Mouse (Mus musculus) limb, embryonic 11.5 days (tissue): Measurements from ENCODE around the gene Cldn20. TPM values are rescaled to one million over a fixed set of nuclear protein-coding genes. Genes with fewer than 3 reads are reported as not detected.

ENCODE experiments used
- ATAC-seq: fragments of 200-750 bp; cut with Nextera tagmentation; 2 replicates; pipeline ENCODE4 v1.8.0; 2017; ENCODE audit warnings: low read depth; ENCODE audit not compliant: insufficient number of reproducible peaks, low FRiP score, low TSS enrichment
- DNase-seq: peaks from one replicate; pipeline ENCODE4 v3.0.0-alpha.2; 2015; ENCODE audit warnings: low spot score
- H3K27ac ChIP-seq: fragments of 300-500 bp; sonication (generic); replicated peaks from 2 replicates; pipeline ENCODE4 v1.5.1; 2014; ENCODE audit warnings: low read depth, mild to moderate bottlenecking, low read length
- H3K27me3 ChIP-seq: fragments of 300-500 bp; sonication (generic); 2 replicates; pipeline ENCODE4 v1.6.1; 2014; ENCODE audit warnings: mild to moderate bottlenecking, low read length, mixed read lengths; ENCODE audit not compliant: control insufficient read depth, insufficient read depth
- H3K36me3 ChIP-seq: fragments of 300-500 bp; sonication (generic); 2 replicates; pipeline ENCODE4 v1.6.1; 2014; ENCODE audit warnings: mild to moderate bottlenecking, low read length, moderate library complexity, mixed read lengths; ENCODE audit not compliant: control insufficient read depth, insufficient read depth
- H3K4me1 ChIP-seq: fragments of 300-500 bp; sonication (generic); 2 replicates; pipeline ENCODE4 v1.6.1; 2014; ENCODE audit warnings: low read length, mixed read lengths; ENCODE audit not compliant: control insufficient read depth, insufficient read depth
- H3K4me2 ChIP-seq: fragments of 300-500 bp; sonication (generic); 2 replicates; pipeline ENCODE4 v1.6.1; 2014; ENCODE audit warnings: low read depth, mild to moderate bottlenecking, moderate library complexity; ENCODE audit not compliant: severe bottlenecking
- H3K4me3 ChIP-seq: fragments of 300-500 bp; sonication (generic); 2 replicates; pipeline ENCODE4 v1.5.1; 2014; ENCODE audit warnings: low read depth, low read length
- H3K9ac ChIP-seq: fragments of 300-500 bp; sonication (generic); 2 replicates; pipeline ENCODE4 v1.6.1; 2014; ENCODE audit warnings: mild to moderate bottlenecking, low read length
- H3K9me3 ChIP-seq: fragments of 300-500 bp; sonication (generic); 2 replicates; pipeline ENCODE4 v1.6.1; 2016; ENCODE audit warnings: low read length; ENCODE audit not compliant: control insufficient read depth
- WGBS: fragments of 180-500 bp; shearing (Covaris S2); extraction: QIAGEN DNeasy Blood & Tissue Kit; methylation state at CpG from one replicate; pipeline ENCODE4 v1.1.7; 2014; 5-methylcytosine and 5-hydroxymethylcytosine counted together
- polyA plus RNA-seq: library from polyadenylated mRNA; unstranded; fragments of >200 nt; fragmentation: Nextera tagmentation; extraction: Ambion mirVana; gene quantifications from 2 replicates; pipeline ENCODE4 v1.2.1, GENCODE M21; 2014

Cldn20 gene
- polyA plus RNA-seq, 1 experiment from 2014 or later: 0.48 TPM

DNA sequence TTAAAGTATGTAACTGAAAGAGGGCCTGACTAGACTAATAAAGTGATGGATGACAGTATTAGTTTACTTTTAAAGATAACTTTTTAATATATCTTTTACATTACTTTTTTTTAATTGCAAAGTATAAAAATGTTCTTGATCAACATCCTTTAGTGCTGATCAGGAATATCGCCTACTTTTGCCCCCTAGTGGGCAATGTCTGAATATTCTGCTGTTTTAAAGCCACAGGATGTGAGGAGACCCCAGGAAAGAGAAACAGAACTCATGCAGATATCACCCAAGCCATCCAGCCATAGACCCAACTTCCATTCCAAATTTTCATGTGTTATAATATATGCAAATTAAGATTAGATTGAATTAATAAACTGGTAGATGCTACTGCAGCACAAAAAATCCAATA lies 1.1 kb downstream of the Cldn20 start:
- Histone ChIP-seq H3K9me3 (no peaks in the 10 kb centered on the region), H3K27me3 (no peaks in the 10 kb centered on the region), H3K4me1 (no peaks in the 10 kb centered on the region), H3K9ac (no peak overlapping the region), H3K27ac (no peak overlapping the region), H3K4me2 (no peak overlapping the region), H3K4me3 (no peak overlapping the region), H3K36me3 (no peaks in the 10 kb centered on the region)
- WGBS: 22% methylated on average over 1 of the region's 1 CpGs
- ATAC-seq (no peak), DNase-seq (peak; percentile 39)

DNA sequence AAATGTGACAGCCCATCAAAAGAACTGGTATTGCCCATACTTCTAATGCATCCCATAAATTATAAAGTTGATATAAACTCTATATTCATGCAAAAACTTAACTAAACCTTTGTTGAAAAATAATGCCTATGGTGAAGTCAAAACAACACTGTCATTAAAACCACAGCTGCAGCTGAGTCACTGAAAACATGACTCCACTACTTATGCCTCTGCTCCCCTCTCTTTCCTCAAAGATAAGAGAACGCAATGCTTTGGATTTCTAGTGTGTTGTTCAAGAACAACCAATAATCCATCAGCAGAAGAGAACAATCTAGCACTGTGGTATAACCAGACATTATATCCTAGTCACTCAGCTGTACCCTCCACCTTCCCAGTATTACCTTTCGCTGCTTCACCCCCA lies 8.0 kb downstream of the Cldn20 start:
- no peak overlapping the region for H3K4me3 ChIP-seq
- no peak overlapping the region for H3K27ac ChIP-seq
- H3K9ac ChIP-seq: no peak overlapping the region
- WGBS: 96% methylated on average over 2 of the region's 2 CpGs
- ATAC-seq (no peak), DNase-seq (no peak)
- H3K4me2 ChIP-seq: no peak overlapping the region
- H3K36me3 ChIP-seq: no peaks in the 10 kb centered on the region
- H3K27me3 ChIP-seq: no peaks in the 10 kb centered on the region
- no peaks in the 10 kb centered on the region for H3K9me3 ChIP-seq
- no peaks in the 10 kb centered on the region for H3K4me1 ChIP-seq

DNA sequence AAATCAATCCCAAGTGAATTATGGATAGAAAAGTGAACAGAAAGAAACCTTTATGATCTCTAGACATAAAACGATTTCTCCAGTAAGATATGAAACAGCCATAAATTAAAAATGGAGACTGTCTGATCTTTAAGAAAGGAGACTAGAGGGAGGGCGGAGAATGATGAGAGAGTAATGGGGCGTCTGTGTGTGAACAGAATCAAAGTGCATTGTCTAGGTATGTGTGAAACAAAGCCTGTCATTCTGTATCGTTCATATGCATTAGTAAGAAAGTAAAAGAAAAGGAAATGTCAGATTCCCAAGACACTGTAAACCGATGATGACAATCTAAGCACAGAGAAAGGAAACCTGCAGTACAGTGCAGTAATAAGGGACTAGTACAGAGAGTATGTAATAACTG lies 8.7 kb downstream of the Cldn20 start:
- Histone ChIP-seq H3K4me1 (no peaks in the 10 kb centered on the region), H3K27me3 (no peaks in the 10 kb centered on the region), H3K9me3 (no peaks in the 10 kb centered on the region), H3K36me3 (no peaks in the 10 kb centered on the region), H3K9ac (no peak overlapping the region), H3K4me3 (no peak overlapping the region), H3K27ac (no peak overlapping the region), H3K4me2 (no peak overlapping the region)
- WGBS: 91% methylated on average over 5 of the region's 5 CpGs
- no peak for ATAC-seq
- no peak for DNase-seq

DNA sequence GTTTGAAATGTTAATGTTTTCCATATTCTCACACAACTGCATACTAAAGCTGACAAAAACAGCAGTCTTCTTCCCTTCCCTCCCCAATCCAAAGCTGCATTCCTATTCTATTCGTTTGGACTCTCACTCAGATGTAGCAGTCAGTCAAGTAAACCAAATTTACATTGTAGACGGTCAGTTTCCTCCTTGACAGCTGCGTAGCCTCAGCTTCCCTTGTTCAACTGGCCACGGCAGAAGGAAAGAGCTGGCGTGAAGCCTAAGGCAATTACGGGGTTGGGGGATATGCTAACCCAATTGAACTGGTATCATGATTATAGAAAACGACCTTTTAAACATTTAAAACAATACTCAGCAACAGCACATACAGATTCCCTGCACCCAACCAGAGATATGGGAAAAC lies 15.4 kb downstream of the Cldn20 start:
- no peaks in the 10 kb centered on the region for H3K36me3 ChIP-seq
- DNase-seq (no peak), ATAC-seq (no peak)
- H3K4me3 ChIP-seq: no peak overlapping the region
- H3K27ac ChIP-seq: no peak overlapping the region
- WGBS: 81% methylated on average over 7 of the region's 7 CpGs
- H3K9ac ChIP-seq: no peak overlapping the region
- no peaks in the 10 kb centered on the region for H3K9me3 ChIP-seq
- no peak overlapping the region for H3K4me2 ChIP-seq
- no peaks in the 10 kb centered on the region for H3K4me1 ChIP-seq
- H3K27me3 ChIP-seq: no peaks in the 10 kb centered on the region

DNA sequence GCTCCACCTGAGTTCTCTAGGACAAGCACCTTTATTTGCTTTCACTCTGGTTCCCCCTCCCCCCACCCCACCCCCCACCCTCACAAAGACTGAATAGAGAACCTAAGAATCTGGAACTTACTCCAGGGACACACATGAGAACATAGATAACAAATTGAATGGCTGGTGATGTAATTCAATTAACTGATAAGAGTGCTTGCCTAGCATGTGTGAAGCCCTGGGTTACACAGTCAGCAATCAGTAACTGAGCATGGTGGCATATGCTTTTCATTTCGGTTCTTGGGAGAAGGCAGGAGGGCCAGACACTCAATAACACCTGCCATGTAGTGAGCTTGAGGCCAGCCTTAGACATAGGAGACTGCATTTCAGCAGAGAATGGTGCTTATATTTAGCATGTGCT lies 23.9 kb downstream of the Cldn20 start:
- DNase-seq (no peak), ATAC-seq (no peak)
- Histone ChIP-seq H3K9me3 (no peaks in the 10 kb centered on the region), H3K9ac (no peak overlapping the region), H3K36me3 (no peaks in the 10 kb centered on the region), H3K27ac (no peak overlapping the region), H3K4me1 (no peaks in the 10 kb centered on the region), H3K4me2 (no peak overlapping the region), H3K4me3 (no peak overlapping the region), H3K27me3 (no peaks in the 10 kb centered on the region)
- whole genome bisulfite sequencing: 63% methylated on average over 1 of the region's 1 CpGs

DNA sequence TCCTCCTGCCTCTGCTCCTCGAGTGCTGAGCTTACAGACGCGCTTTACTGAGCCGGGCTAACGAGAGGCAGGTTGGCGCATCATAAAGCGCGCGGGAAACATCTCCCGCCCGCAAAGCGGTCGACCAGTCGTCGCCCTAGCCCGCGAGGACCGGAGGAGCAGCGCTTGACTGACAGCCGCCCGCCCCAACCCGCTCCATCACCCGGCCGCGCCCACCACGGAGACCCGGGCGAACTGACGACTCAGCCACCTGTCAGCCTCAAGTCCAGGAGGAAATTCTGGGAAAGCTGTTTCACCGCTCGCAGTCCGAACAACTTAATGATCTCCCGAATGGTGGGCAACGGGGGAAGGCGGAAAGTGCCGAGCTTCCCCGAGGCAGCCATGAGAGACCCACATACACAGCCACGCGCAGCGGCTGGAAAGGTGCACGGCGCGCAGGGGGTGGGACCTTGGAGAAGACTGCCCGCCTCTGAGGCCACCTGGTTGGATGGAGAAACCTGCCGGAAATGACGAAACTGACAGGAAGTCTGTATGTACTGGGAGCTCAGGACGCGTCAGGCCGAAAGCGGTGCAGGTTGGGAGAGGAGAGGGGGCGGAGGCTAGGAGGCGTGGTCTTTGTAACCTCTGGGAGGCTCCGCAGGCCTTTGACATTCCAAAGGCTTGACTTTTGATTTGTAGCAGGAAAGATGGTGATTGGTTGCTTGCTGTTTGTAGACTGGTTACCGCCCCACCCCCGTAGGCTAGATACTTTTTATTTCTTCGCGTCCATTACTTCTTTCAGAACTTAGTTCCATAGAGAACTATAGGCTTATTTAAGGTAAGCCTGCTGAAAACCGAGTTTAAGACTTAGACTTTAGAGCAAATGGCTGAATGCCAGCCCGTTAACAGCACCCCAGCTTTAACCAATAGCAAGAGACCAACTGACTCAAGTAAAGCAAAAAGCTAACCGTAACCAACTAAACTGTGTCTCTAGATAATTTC lies 25.3 kb downstream of the Cldn20 start, which contains the start of gene Tfb1m:
TSS of gene Tfb1m (minus strand) at position 451 of the 981 bp plus-strand sequence.
- Histone ChIP-seq H3K36me3 (no peaks in the 10 kb centered on the region), H3K4me1 (no peaks in the 10 kb centered on the region)
- ATAC-seq: peak; percentile 100

DNA sequence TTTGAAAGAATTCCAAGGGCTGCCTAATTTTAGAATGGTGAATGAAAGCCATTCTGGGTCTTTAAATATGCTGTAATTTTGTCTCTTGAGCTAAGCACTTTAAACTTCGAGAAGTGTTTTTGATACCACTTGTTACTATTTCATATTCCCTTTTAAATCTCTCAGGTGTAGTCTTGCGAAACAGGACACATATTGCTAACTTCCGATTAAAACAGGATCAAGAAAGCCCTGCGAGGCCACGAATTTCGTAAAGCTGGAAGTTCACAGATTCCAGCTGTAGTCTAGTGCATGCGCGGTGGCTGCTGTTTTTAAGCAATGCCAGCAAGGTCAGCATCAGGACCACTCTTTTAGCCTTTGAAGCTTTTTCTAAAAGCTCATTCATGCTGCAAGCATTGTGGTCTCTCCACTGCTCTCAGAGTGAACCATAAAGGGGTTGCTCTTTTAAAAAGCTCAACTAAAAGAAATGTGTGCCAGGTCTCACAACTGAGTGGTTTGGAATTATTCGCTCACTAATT lies 26.1 kb downstream of the Cldn20 start:
- ATAC-seq: no peak
- H3K9ac ChIP-seq: no peak overlapping the region; the same call in 1 of the 2 replicates
- H3K4me3 ChIP-seq: peak overlapping the region; percentile 49
- no peaks in the 10 kb centered on the region for H3K4me1 ChIP-seq
- no peaks in the 10 kb centered on the region for H3K36me3 ChIP-seq
- no peaks in the 10 kb centered on the region for H3K9me3 ChIP-seq
- DNase-seq: no peak
- no peaks in the 10 kb centered on the region for H3K27me3 ChIP-seq
- H3K4me2 ChIP-seq: peak overlapping the region; percentile 50; the same call in 1 of the 2 replicates
- peak overlapping the region; percentile 67 for H3K27ac ChIP-seq
- WGBS: 79% methylated on average over 9 of the region's 9 CpGs

More for the DNA sequence above, 25.3 kb downstream of the Cldn20 start, which contains the start of gene Tfb1m:
- WGBS: 1% methylated on average over 60 of the region's 60 CpGs
- peak within 1 kb of the TSS; percentile 73 for H3K27ac ChIP-seq
- H3K27me3 ChIP-seq: no peaks in the 10 kb centered on the region
- H3K4me2 ChIP-seq: peak within 1 kb of the TSS; percentile 50
- H3K4me3 ChIP-seq: peak within 1 kb of the TSS; percentile 49
- peak within 1 kb of the TSS; percentile 63 for H3K9ac ChIP-seq
- H3K9me3 ChIP-seq: no peaks in the 10 kb centered on the region
- peak; percentile 97 for DNase-seq

DNA sequence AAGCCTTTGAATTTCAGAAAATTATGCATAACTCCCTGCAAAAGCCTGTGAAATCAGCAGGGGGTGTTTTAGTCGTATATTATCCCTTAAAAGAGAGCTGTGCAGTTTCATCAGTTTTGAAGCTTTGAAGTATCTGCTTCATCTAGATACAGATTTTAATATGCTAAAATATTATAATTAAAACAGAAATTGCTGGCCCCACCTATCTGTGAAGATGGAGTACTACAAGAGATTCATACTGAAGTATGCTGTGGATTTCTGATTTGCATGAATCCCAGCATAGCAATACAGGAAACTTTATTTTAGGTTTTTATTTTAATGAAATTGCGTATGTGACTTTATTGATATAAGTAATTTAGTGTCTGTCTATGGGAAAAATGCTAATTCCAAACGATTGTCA lies 28.2 kb downstream of the Cldn20 start:
- no peaks in the 10 kb centered on the region for H3K27me3 ChIP-seq
- no peaks in the 10 kb centered on the region for H3K9me3 ChIP-seq
- WGBS: 84% methylated on average over 3 of the region's 3 CpGs
- H3K36me3 ChIP-seq: no peaks in the 10 kb centered on the region
- H3K4me3 ChIP-seq: no peak overlapping the region
- H3K4me1 ChIP-seq: no peaks in the 10 kb centered on the region
- H3K27ac ChIP-seq: no peak overlapping the region
- no peak for ATAC-seq
- no peak for DNase-seq
- H3K4me2 ChIP-seq: no peak overlapping the region
- H3K9ac ChIP-seq: no peak overlapping the region
